22 mouse cellular contexts compared by ENCODE assay signal in the genomic region with DNA sequence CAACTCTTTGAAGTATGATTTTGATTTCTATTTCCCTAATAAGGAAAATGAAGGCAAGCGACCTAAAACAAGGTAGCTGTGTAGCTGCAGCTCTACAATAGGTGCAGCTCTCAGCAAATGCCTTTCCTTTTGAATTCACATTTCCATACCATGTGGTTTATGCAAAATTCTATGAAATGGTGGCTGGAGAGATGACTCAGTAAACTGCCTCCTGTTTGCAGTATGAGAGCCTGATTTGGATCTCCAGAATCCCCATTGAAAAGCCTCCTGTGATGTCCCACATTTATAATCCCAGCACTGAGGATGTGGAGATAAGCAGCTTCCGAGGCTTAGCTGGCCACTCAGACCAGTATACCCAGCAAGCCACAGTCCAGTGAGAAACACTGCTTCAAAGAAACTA. TPM values are rescaled to one million over a fixed set of nuclear protein-coding genes. Genes with fewer than 3 reads are reported as not detected.
"Had no signal": no experiment of that assay in that cellular context is flagged by ENCODE, and none has a peak within 500 bp of the region (broad histone marks: within the 10 kb centered on the region; RNA-seq: fewer than 3 reads in every experiment).

No protein-coding gene starts in this region.

- H3K27ac ChIP-seq: gastrocnemius, adult 2 months; heart, embryonic 10.5 days; hindbrain, embryonic 10.5 days; hindbrain, embryonic 12.5 days; hindbrain, embryonic 14.5 days; intestine, embryonic 15.5 days; limb, embryonic 10.5 days; limb, embryonic 12.5 days; liver, embryonic 13.5 days had no signal

- H3K4me3 ChIP-seq: gastrocnemius, adult 2 months; heart, embryonic 10.5 days; heart, embryonic 12.5 days; hindbrain, embryonic 10.5 days; hindbrain, embryonic 12.5 days; intestine, embryonic 15.5 days; limb, embryonic 10.5 days; limb, embryonic 12.5 days; liver, embryonic 13.5 days had no signal

- DNase-seq: gastrocnemius, adult 2 months; gastrocnemius, postnatal 10 days; gastrocnemius, postnatal 25 days; heart, adult 18-20 months; heart, postnatal 10 days; heart, postnatal 4 days; kidney, adult 18-20 months; kidney, adult 8-10 months; kidney, postnatal 10 days; kidney, postnatal 25 days; kidney, postnatal 4 days; liver; liver, embryonic 13.5 days had no signal

RNA-seq across cellular contexts. Expression of gene Npy1r, which starts 59.6 kb away (rescaled TPM):
- total RNA-seq: granulocyte monocyte progenitor cell, adult 5-6 weeks had no signal
